Mouse (Mus musculus): Measurements from ENCODE around the gene Acvr1. TPM values are rescaled to one million over a fixed set of nuclear protein-coding genes. Genes with fewer than 3 reads are reported as not detected.

Acvr1 gene
- total and polyA plus RNA-seq, 2 experiments from 2014 or later, result 5.9 to 13.5 TPM

- WGBS, result under 1% methylated on average over 7 of the region's 7 CpGs
- H3K9me3 ChIP-seq (replicated peaks; ENCODE audit: control insufficient read depth, low read length), result no peaks in the 10 kb centered on the region
- no peaks in the 10 kb centered on the region for H3K36me3 ChIP-seq (replicated peaks; ENCODE audit: control insufficient read depth, insufficient read depth, low read length)
- peak overlapping the region; percentile 51 for H3K4me3 ChIP-seq (ENCODE audit: low read depth, low read length)
- peak overlapping the region; percentile 41 for H3K9ac ChIP-seq (replicated peaks; ENCODE audit: low read depth, low read length)
- H3K4me1 ChIP-seq (ENCODE audit: control insufficient read depth, insufficient read depth), result no peaks in the 10 kb centered on the region
- peak overlapping the region; percentile 98 for H3K4me2 ChIP-seq (ENCODE audit: low read depth, low read length)
- no peaks in the 10 kb centered on the region for H3K27me3 ChIP-seq (ENCODE audit: control insufficient read depth, insufficient read depth, low read length)
- ATAC-seq (ENCODE audit: insufficient read depth, low read depth) (peak; percentile 21; the same call in 1 of the 2 replicates), DNase-seq (ENCODE audit: low spot score) (no peak)
- no peak overlapping the region for H3K27ac ChIP-seq (ENCODE audit: low read depth)
- TF ChIP-seq EP300 (IDR thresholded peaks at IDR 0.05; ENCODE audit: low read depth), result no peak
These were observed 209.9 kb downstream of the Acvr1 start for GRCm38 (mm10) chr2:58357068-58357413.

- no peaks in the 10 kb centered on the region for H3K27me3 ChIP-seq (ENCODE audit: control insufficient read depth, insufficient read depth, low read length)
- DNase-seq (ENCODE audit: low spot score) (no peak), ATAC-seq (ENCODE audit: insufficient read depth, low read depth) (no peak)
- H3K4me2 ChIP-seq (ENCODE audit: low read depth, low read length), result no peak overlapping the region
- no peaks in the 10 kb centered on the region for H3K4me1 ChIP-seq (ENCODE audit: control insufficient read depth, insufficient read depth)
- TF ChIP-seq CTCF (IDR thresholded peaks at IDR 0.05; ENCODE audit: low read depth), result no peak
- TF ChIP-seq EP300 (IDR thresholded peaks at IDR 0.05; ENCODE audit: low read depth), result no peak
- no peaks in the 10 kb centered on the region for H3K36me3 ChIP-seq (replicated peaks; ENCODE audit: control insufficient read depth, insufficient read depth, low read length)
- H3K9me3 ChIP-seq (replicated peaks; ENCODE audit: control insufficient read depth, low read length), result no peaks in the 10 kb centered on the region
- H3K4me3 ChIP-seq (ENCODE audit: low read depth, low read length), result no peak overlapping the region
- 54% methylated on average over 3 of the region's 3 CpGs for WGBS
- no peak overlapping the region for H3K9ac ChIP-seq (replicated peaks; ENCODE audit: low read depth, low read length)
- H3K27ac ChIP-seq (ENCODE audit: low read depth), result no peak overlapping the region
These were observed 212.6 kb downstream of the Acvr1 start for GRCm38 (mm10) chr2:58354389-58354788.

- DNase-seq (ENCODE audit: low spot score), result peak; percentile 21
- ATAC-seq (ENCODE audit: insufficient read depth, low read depth), result no peak
- H3K4me1 ChIP-seq (ENCODE audit: control insufficient read depth, insufficient read depth), result no peaks in the 10 kb centered on the region
- no peaks in the 10 kb centered on the region for H3K36me3 ChIP-seq (replicated peaks; ENCODE audit: control insufficient read depth, insufficient read depth, low read length)
- no peak overlapping the region for H3K4me2 ChIP-seq (ENCODE audit: low read depth, low read length)
- no peak overlapping the region for H3K9ac ChIP-seq (replicated peaks; ENCODE audit: low read depth, low read length)
- WGBS, result 22% methylated on average over 5 of the region's 5 CpGs
- H3K27me3 ChIP-seq (ENCODE audit: control insufficient read depth, insufficient read depth, low read length), result no peaks in the 10 kb centered on the region
- no peak overlapping the region for H3K4me3 ChIP-seq (ENCODE audit: low read depth, low read length)
- no peaks in the 10 kb centered on the region for H3K9me3 ChIP-seq (replicated peaks; ENCODE audit: control insufficient read depth, low read length)
- TF ChIP-seq CTCF (IDR thresholded peaks at IDR 0.05; ENCODE audit: low read depth) (no peak), EP300 (IDR thresholded peaks at IDR 0.05; ENCODE audit: low read depth) (no peak)
- H3K27ac ChIP-seq (ENCODE audit: low read depth), result no peak overlapping the region
These were observed 214.1 kb downstream of the Acvr1 start for GRCm38 (mm10) chr2:58352846-58353245.

- no peaks in the 10 kb centered on the region for H3K4me1 ChIP-seq (ENCODE audit: control insufficient read depth, insufficient read depth)
- H3K9ac ChIP-seq (replicated peaks; ENCODE audit: low read depth, low read length), result no peak overlapping the region
- DNase-seq (ENCODE audit: low spot score) (no peak), ATAC-seq (ENCODE audit: insufficient read depth, low read depth) (no peak)
- no peak overlapping the region for H3K4me3 ChIP-seq (ENCODE audit: low read depth, low read length)
- no peak for TF ChIP-seq EP300 (IDR thresholded peaks at IDR 0.05; ENCODE audit: low read depth)
- no peak for TF ChIP-seq CTCF (IDR thresholded peaks at IDR 0.05; ENCODE audit: low read depth)
- 75% methylated on average over 2 of the region's 2 CpGs for whole genome bisulfite sequencing
- H3K27ac ChIP-seq (ENCODE audit: low read depth), result no peak overlapping the region
- no peaks in the 10 kb centered on the region for H3K9me3 ChIP-seq (replicated peaks; ENCODE audit: control insufficient read depth, low read length)
- no peaks in the 10 kb centered on the region for H3K27me3 ChIP-seq (ENCODE audit: control insufficient read depth, insufficient read depth, low read length)
- no peak overlapping the region for H3K4me2 ChIP-seq (ENCODE audit: low read depth, low read length)
- no peaks in the 10 kb centered on the region for H3K36me3 ChIP-seq (replicated peaks; ENCODE audit: control insufficient read depth, insufficient read depth, low read length)
These were observed 216.3 kb downstream of the Acvr1 start for GRCm38 (mm10) chr2:58350657-58351056.

Other genes with a start within 250 kb of the Acvr1 start
- 0.31 and 0.46 TPM in 2 replicates for gene Acvr1c, start 209.3 kb downstream of the Acvr1 start, total RNA-seq (2014; rRNA removed; ENCODE audit: low replicate concordance)
- gene Acvr1c, start 209.3 kb downstream of the Acvr1 start, polyA plus RNA-seq (2015; fragmentation: Nextera tagmentation; extraction: Ambion mirVana), result 0.51 and 0.53 TPM in 2 replicates
- not detected in 2 replicates for gene Gm17409, start 97.0 kb downstream of the Acvr1 start, total RNA-seq (2014; rRNA removed; ENCODE audit: low replicate concordance)
- gene Gm17409, start 97.0 kb downstream of the Acvr1 start, polyA plus RNA-seq (2015; fragmentation: Nextera tagmentation; extraction: Ambion mirVana), result not detected in 2 replicates
- gene Upp2, start 141 bp upstream of the Acvr1 start, total RNA-seq (2014; rRNA removed; ENCODE audit: low replicate concordance), result 0.92 and 1.2 TPM in 2 replicates
- 4.3 and 6.4 TPM in 2 replicates for gene Upp2, start 141 bp upstream of the Acvr1 start, polyA plus RNA-seq (2015; fragmentation: Nextera tagmentation; extraction: Ambion mirVana)

Data from heart, postnatal 0 days (tissue).